Mouse (Mus musculus) stomach, postnatal 0 days (tissue): ENCODE results near the gene Zfyve26. TPM values are rescaled to one million over a fixed set of nuclear protein-coding genes. Genes with fewer than 3 reads are reported as not detected.

Experiments used
- ATAC-seq: fragments of 200-750 bp; cut with Nextera tagmentation; 2 replicates; pipeline ENCODE4 v1.8.0; 2017; ENCODE audit not compliant: low FRiP score, low TSS enrichment
- DNase-seq: peaks from one replicate; pipeline ENCODE4 v3.0.0-alpha.2; 2016; ENCODE audit warnings: low spot score
- H3K27ac ChIP-seq: fragments of 300-500 bp; sonication (generic); replicated peaks from 2 replicates; pipeline ENCODE4 v1.5.1; 2014; ENCODE audit warnings: mild to moderate bottlenecking, control low read depth
- H3K27me3 ChIP-seq: fragments of 300-500 bp; sonication (generic); 2 replicates; pipeline ENCODE4 v1.6.1; 2014; ENCODE audit warnings: low read length; ENCODE audit not compliant: control insufficient read depth, insufficient read depth
- H3K36me3 ChIP-seq: fragments of 300-500 bp; sonication (generic); 2 replicates; pipeline ENCODE4 v1.6.1; 2014; ENCODE audit warnings: low read length, mixed read lengths; ENCODE audit not compliant: control insufficient read depth, insufficient read depth
- H3K4me1 ChIP-seq: fragments of 300-500 bp; sonication (generic); replicated peaks from 2 replicates; pipeline ENCODE4 v1.6.1; 2014; ENCODE audit warnings: antibody characterized with exemption; ENCODE audit not compliant: control insufficient read depth, insufficient read depth
- H3K4me2 ChIP-seq: fragments of 300-500 bp; sonication (generic); replicated peaks from 2 replicates; pipeline ENCODE4 v1.6.1; 2014; ENCODE audit warnings: low read depth, mild to moderate bottlenecking, control low read depth, moderate library complexity
- H3K4me3 ChIP-seq: fragments of 300-500 bp; sonication (generic); 2 replicates; pipeline ENCODE4 v1.5.1; 2014; ENCODE audit warnings: low read depth, low read length, control low read depth
- H3K9ac ChIP-seq: fragments of 300-500 bp; sonication (generic); 2 replicates; pipeline ENCODE4 v1.6.1; 2014; ENCODE audit warnings: mild to moderate bottlenecking, low read length, control low read depth, mixed read lengths
- H3K9me3 ChIP-seq: fragments of 300-500 bp; sonication (generic); 2 replicates; pipeline ENCODE4 v1.6.1; 2016; ENCODE audit warnings: low read length; ENCODE audit not compliant: control insufficient read depth
- CTCF ChIP-seq: IDR thresholded peaks from 2 replicates; pipeline ENCODE4 v1.5.1; 2016; ENCODE audit warnings: antibody characterized with exemption, low read depth, mild to moderate bottlenecking, moderate library complexity
- EP300 ChIP-seq: optimal IDR thresholded peaks from 2 replicates; pipeline ENCODE3; 2016; ENCODE audit warnings: antibody characterized with exemption
- WGBS: fragments of 180-500 bp; shearing (Covaris S2); extraction: QIAGEN DNeasy Blood & Tissue Kit; methylation state at CpG from one replicate; pipeline ENCODE4 v1.1.7; 2014; 5-methylcytosine and 5-hydroxymethylcytosine counted together
- polyA plus RNA-seq: library from polyadenylated mRNA; unstranded; fragments of >200 nt; fragmentation: Nextera tagmentation; extraction: Ambion mirVana; gene quantifications from 2 replicates; pipeline ENCODE4 v1.2.1, GENCODE M21; 2015

The Zfyve26 gene
- polyA plus RNA-seq, 1 experiment from 2014 or later = 3.7 TPM

DNA sequence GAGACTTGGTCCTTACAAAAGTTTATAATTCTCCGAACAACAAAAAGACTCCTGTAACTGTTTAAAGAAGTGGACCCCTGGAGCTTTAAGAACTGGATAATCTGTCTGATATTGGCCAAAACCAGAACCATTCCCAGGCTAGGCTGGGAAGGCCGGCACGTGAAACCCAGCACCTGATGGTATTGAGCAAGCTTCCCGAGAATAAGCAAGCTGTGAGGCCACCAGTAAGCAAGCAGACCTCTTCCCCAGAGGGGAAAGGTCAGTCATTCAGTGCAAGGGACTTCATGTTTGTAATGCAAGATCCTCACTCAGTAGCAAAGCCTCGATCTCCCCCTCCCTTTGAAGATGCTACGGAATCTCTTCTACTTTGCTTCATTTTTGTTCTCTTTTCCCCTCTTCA lies 3.2 kb downstream of the Zfyve26 start:
- no peak for ATAC-seq
- Histone ChIP-seq H3K27ac (no peak overlapping the region), H3K4me2 (no peak overlapping the region), H3K9me3 (no peaks in the 10 kb centered on the region), H3K9ac (no peak overlapping the region), H3K4me3 (no peak overlapping the region), H3K4me1 (0 out of 2 replicates have a peak, but pooled peaks cover 2% of the 10 kb centered on the region), H3K36me3 (peaks cover 7% of the 10 kb centered on the region; the same call in 1 of the 2 replicates), H3K27me3 (no peaks in the 10 kb centered on the region)
- DNase-seq = no peak
- 65% methylated on average over 6 of the region's 6 CpGs for WGBS
- no peak for TF ChIP-seq CTCF
- TF ChIP-seq EP300 = no peak

DNA sequence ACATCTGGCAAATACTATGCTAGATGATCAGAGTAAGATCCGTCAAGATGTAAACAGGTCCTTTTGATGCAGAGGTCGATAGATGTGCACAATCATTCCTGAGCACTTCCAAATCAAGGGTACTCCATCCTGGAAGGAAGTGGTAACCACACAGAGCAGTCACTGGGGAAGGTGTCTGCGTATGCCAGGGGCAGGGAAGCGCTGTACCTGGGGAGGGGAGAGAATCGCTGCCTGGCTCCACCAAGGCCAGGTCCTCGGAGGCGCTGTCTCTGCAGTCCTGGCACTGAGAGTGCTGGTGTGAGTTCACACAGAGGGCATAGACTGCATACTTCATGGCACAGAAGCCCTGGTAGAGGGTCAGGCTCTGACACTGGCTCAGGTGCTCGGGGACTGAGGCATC lies 13.5 kb downstream of the Zfyve26 start:
- WGBS = 87% methylated on average over 8 of the region's 8 CpGs
- Histone ChIP-seq H3K27ac (no peak overlapping the region), H3K4me1 (no peaks in the 10 kb centered on the region), H3K36me3 (peaks cover 45% of the 10 kb centered on the region), H3K9me3 (no peaks in the 10 kb centered on the region), H3K4me2 (no peak overlapping the region), H3K9ac (no peak overlapping the region), H3K27me3 (no peaks in the 10 kb centered on the region), H3K4me3 (no peak overlapping the region)
- ATAC-seq (no peak), DNase-seq (no peak)
- TF ChIP-seq EP300 (no peak), CTCF (no peak)

DNA sequence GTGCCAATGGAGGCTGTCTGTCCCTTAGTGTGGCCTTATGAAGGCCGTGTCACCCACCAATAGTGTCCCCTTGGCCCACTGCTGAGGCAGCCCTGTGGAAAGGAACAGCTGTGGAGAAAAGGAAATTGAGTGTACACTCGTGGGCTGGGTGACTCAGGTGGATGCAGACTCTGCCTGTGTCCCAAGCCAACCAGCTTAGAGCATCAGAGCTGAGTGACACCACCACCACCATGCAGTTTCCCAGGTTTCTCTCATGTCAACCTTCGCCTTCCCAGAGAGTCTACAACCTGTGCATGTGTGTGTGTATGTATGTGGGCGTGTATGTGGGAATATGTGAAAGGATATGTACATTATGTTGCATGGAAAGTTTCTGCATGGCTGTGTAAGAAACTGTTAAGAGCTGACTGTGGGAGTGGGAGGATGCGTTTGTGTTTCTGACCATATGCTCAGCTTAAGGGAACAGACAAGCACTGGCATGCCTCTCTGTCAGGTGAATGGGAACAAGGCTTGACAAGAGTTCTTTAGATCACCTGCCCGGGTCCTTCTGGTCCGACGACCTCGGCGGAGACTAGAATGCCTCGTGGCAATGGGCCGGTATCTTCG lies 16.5 kb downstream of the Zfyve26 start:
- WGBS = 81% methylated on average over 13 of the region's 13 CpGs
- Histone ChIP-seq H3K4me2 (no peak overlapping the region), H3K36me3 (peaks cover 40% of the 10 kb centered on the region), H3K27ac (no peak overlapping the region), H3K4me1 (no peaks in the 10 kb centered on the region), H3K9ac (no peak overlapping the region), H3K9me3 (no peaks in the 10 kb centered on the region), H3K4me3 (no peak overlapping the region), H3K27me3 (no peaks in the 10 kb centered on the region)
- TF ChIP-seq EP300 (no peak), CTCF (no peak)
- no peak for ATAC-seq
- no peak for DNase-seq

DNA sequence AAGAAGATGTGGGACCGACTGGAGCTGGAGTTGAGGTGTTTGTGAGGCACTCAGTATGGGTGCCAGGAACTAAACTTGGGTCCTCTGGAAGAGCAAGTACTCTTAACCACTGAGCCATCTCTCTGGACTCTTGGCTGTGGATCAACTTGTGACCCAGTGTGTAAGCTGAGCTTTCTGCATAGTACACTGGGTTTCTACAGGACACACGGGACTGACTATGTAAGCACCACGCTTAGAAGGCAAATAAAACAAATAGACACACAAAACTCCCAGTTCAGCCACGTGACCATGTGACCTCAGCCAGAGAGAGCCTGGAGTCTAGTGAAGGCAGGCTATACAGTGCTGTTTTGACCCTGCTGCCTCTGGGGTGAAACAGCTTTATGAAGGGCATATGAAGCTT lies 23.5 kb downstream of the Zfyve26 start:
- Histone ChIP-seq H3K4me2 (no peak overlapping the region), H3K9me3 (no peaks in the 10 kb centered on the region), H3K4me3 (no peak overlapping the region), H3K4me1 (no peaks in the 10 kb centered on the region), H3K9ac (no peak overlapping the region), H3K27me3 (no peaks in the 10 kb centered on the region), H3K27ac (no peak overlapping the region), H3K36me3 (peaks cover 30% of the 10 kb centered on the region)
- no peak for TF ChIP-seq CTCF
- no peak for TF ChIP-seq EP300
- ATAC-seq = no peak
- no peak for DNase-seq
- 71% methylated on average over 4 of the region's 4 CpGs for WGBS

DNA sequence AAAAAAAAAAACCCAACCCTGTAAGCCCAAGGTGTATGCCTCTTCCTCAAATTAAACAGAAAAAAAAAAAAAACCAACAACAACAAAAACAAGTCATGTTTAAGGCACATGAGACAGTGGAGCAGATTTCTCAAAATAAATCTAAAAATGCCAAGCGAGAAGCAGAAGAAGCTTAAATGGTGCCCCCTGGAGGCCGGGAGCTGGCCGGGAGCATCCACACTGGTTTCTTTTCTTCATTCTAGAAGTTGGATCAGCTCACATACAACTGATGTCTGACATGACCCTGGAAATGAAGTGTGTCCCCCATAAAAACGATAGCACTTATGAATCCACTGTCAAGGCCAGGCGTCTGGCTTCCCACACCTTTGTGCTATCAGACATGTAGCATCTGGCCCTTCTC lies 35.1 kb downstream of the Zfyve26 start:
- Histone ChIP-seq H3K4me1 (no peaks in the 10 kb centered on the region), H3K4me2 (no peak overlapping the region), H3K27me3 (no peaks in the 10 kb centered on the region), H3K9me3 (no peaks in the 10 kb centered on the region), H3K27ac (no peak overlapping the region), H3K9ac (no peak overlapping the region), H3K4me3 (no peak overlapping the region), H3K36me3 (peaks cover 18% of the 10 kb centered on the region)
- WGBS = 54% methylated on average over 5 of the region's 5 CpGs
- TF ChIP-seq EP300 (no peak), CTCF (peak; percentile 73)
- ATAC-seq = no peak
- peak; percentile 59 for DNase-seq

DNA sequence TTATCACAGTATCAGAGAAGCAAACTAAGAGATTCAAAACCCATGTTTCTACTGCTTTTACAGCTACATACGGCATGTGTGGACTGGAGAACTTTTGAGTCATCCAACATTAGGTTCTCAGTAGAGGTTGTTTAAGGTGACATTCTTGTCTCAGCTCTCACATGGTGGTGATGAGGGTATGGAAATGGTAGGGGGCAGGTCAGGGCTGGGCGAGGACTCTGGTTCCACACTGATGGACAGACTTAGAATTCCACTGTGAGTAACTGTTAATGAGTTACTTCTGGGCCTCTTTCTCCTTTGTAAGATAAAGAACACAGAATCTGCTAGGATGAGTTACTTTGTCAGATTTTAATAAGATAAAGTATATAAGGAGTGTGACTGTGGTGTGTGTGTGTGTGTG lies 36.0 kb downstream of the Zfyve26 start:
- no peaks in the 10 kb centered on the region for H3K27me3 ChIP-seq
- H3K36me3 ChIP-seq = peaks cover 15% of the 10 kb centered on the region
- H3K4me3 ChIP-seq = no peak overlapping the region
- no peak overlapping the region for H3K9ac ChIP-seq
- 90% methylated on average over 2 of the region's 2 CpGs for WGBS
- no peak overlapping the region for H3K4me2 ChIP-seq
- H3K27ac ChIP-seq = no peak overlapping the region
- no peak for ATAC-seq
- no peaks in the 10 kb centered on the region for H3K9me3 ChIP-seq
- no peak for DNase-seq
- TF ChIP-seq EP300 = no peak
- TF ChIP-seq CTCF = no peak
- H3K4me1 ChIP-seq = no peaks in the 10 kb centered on the region
